Mouse (Mus musculus): Measurements from ENCODE around the gene Gm9745. TPM values are rescaled to one million over a fixed set of nuclear protein-coding genes. Genes with fewer than 3 reads are reported as not detected.
"Not testable (repeated sequence)": the region's sequence is repeated elsewhere in the genome, so short reads cannot be mapped to it uniquely, and the experiment has no call there.

Gene Gm9745
- not detected in 2 replicates for polyA plus RNA-seq (2016; fragmentation: Nextera tagmentation; extraction: Ambion mirVana)

- H3K36me3 ChIP-seq; H3K4me2 ChIP-seq (replicated peaks); H3K9ac ChIP-seq (replicated peaks); H3K27ac ChIP-seq (replicated peaks); H3K4me1 ChIP-seq; H3K27me3 ChIP-seq; ATAC-seq (ENCODE audit: low FRiP score, low read depth); H3K9me3 ChIP-seq; H3K4me3 ChIP-seq: not testable (repeated sequence)
Observed at GRCm38 (mm10) chr13:8948131-8948530, at the start of gene Gm9745. TSS of gene Gm9745 (minus strand) at chr13:8948231.

GRCm38 (mm10) chr13:8997221-8997620, 49.2 kb upstream of the Gm9745 start:
- H3K36me3 ChIP-seq; H3K4me2 ChIP-seq (replicated peaks); H3K4me3 ChIP-seq; H3K27me3 ChIP-seq; H3K9me3 ChIP-seq; H3K9ac ChIP-seq (replicated peaks); H3K27ac ChIP-seq (replicated peaks); ATAC-seq (ENCODE audit: low FRiP score, low read depth): not testable (repeated sequence)
- 85% methylated on average over 5 of the region's 5 CpGs for WGBS
- peaks cover 17% of the 10 kb centered on the region for H3K4me1 ChIP-seq

GRCm38 (mm10) chr13:8995990-8996786, 48.2 kb upstream of the Gm9745 start, which contains the start of gene Gtpbp4:
TSS of gene Gtpbp4 (minus strand) at chr13:8996083.
- peak within 1 kb of the TSS; percentile 76 for H3K9ac ChIP-seq (replicated peaks)
- no peaks in the 10 kb centered on the region for H3K27me3 ChIP-seq
- H3K9me3 ChIP-seq, result no peaks in the 10 kb centered on the region
- H3K4me1 ChIP-seq, result peaks cover 17% of the 10 kb centered on the region
- H3K4me2 ChIP-seq (replicated peaks), result peak within 1 kb of the TSS; percentile 88
- ATAC-seq (ENCODE audit: low FRiP score, low read depth), result peak; percentile 98
- under 1% methylated on average over 51 of the region's 51 CpGs for WGBS
- peaks cover 5% of the 10 kb centered on the region; the same call in 1 of the 2 replicates for H3K36me3 ChIP-seq
- peak within 1 kb of the TSS; percentile 77 for H3K4me3 ChIP-seq
- H3K27ac ChIP-seq (replicated peaks), result peak within 1 kb of the TSS; percentile 47; the same call in 1 of the 2 replicates

GRCm38 (mm10) chr13:8995159-8995989, 47.3 kb upstream of the Gm9745 start:
- Histone ChIP-seq H3K4me2 (replicated peaks) (peak overlapping the region; percentile 88), H3K9me3 (no peaks in the 10 kb centered on the region), H3K9ac (replicated peaks) (peak overlapping the region; percentile 76), H3K27ac (replicated peaks) (no peak overlapping the region), H3K4me3 (peak overlapping the region; percentile 77), H3K4me1 (peaks cover 17% of the 10 kb centered on the region), H3K36me3 (peaks cover 11% of the 10 kb centered on the region), H3K27me3 (no peaks in the 10 kb centered on the region)
- 4% methylated on average over 33 of the region's 33 CpGs for WGBS
- peak; percentile 83 for ATAC-seq (ENCODE audit: low FRiP score, low read depth)

- Histone ChIP-seq H3K36me3 (peaks cover 40% of the 10 kb centered on the region), H3K9me3 (no peaks in the 10 kb centered on the region), H3K27ac (replicated peaks) (no peak overlapping the region), H3K4me1 (peaks cover 17% of the 10 kb centered on the region), H3K27me3 (no peaks in the 10 kb centered on the region), H3K9ac (replicated peaks) (no peak overlapping the region), H3K4me3 (no peak overlapping the region), H3K4me2 (replicated peaks) (no peak overlapping the region)
- WGBS, result 91% methylated on average over 6 of the region's 6 CpGs
- no peak for ATAC-seq (ENCODE audit: low FRiP score, low read depth)
Observed at GRCm38 (mm10) chr13:8992231-8992630, 44.2 kb upstream of the Gm9745 start.

GRCm38 (mm10) chr13:8972972-8973371, 24.9 kb upstream of the Gm9745 start:
- H3K27ac ChIP-seq (replicated peaks), result no peak overlapping the region
- no peaks in the 10 kb centered on the region for H3K4me1 ChIP-seq
- no peaks in the 10 kb centered on the region for H3K9me3 ChIP-seq
- no peak overlapping the region for H3K9ac ChIP-seq (replicated peaks)
- WGBS, result 97% methylated on average over 3 of the region's 3 CpGs
- ATAC-seq (ENCODE audit: low FRiP score, low read depth), result no peak
- H3K27me3 ChIP-seq, result no peaks in the 10 kb centered on the region
- H3K4me3 ChIP-seq, result no peak overlapping the region
- peaks cover 85% of the 10 kb centered on the region for H3K36me3 ChIP-seq
- no peak overlapping the region for H3K4me2 ChIP-seq (replicated peaks)

- no peak overlapping the region for H3K4me3 ChIP-seq
- no peak for ATAC-seq (ENCODE audit: low FRiP score, low read depth)
- H3K4me1 ChIP-seq, result no peaks in the 10 kb centered on the region
- H3K4me2 ChIP-seq (replicated peaks), result no peak overlapping the region
- no peak overlapping the region for H3K9ac ChIP-seq (replicated peaks)
- no peaks in the 10 kb centered on the region for H3K9me3 ChIP-seq
- no peak overlapping the region for H3K27ac ChIP-seq (replicated peaks)
- peaks cover 83% of the 10 kb centered on the region for H3K36me3 ChIP-seq
- no peaks in the 10 kb centered on the region for H3K27me3 ChIP-seq
Observed at GRCm38 (mm10) chr13:8972369-8972768, 24.3 kb upstream of the Gm9745 start.

- H3K4me1 ChIP-seq, result no peaks in the 10 kb centered on the region
- no peaks in the 10 kb centered on the region for H3K27me3 ChIP-seq
- no peak overlapping the region for H3K27ac ChIP-seq (replicated peaks)
- H3K9me3 ChIP-seq, result no peaks in the 10 kb centered on the region
- ATAC-seq (ENCODE audit: low FRiP score, low read depth), result no peak
- WGBS, result 94% methylated on average over 8 of the region's 8 CpGs
- H3K9ac ChIP-seq (replicated peaks), result no peak overlapping the region
- no peak overlapping the region for H3K4me3 ChIP-seq
- peaks cover 44% of the 10 kb centered on the region for H3K36me3 ChIP-seq
- H3K4me2 ChIP-seq (replicated peaks), result no peak overlapping the region
Observed at GRCm38 (mm10) chr13:8967742-8968141, 19.7 kb upstream of the Gm9745 start.

GRCm38 (mm10) chr13:8965224-8965623, 17.2 kb upstream of the Gm9745 start:
- no peak for ATAC-seq (ENCODE audit: low FRiP score, low read depth)
- H3K9ac ChIP-seq (replicated peaks), result no peak overlapping the region
- no peaks in the 10 kb centered on the region for H3K4me1 ChIP-seq
- H3K27ac ChIP-seq (replicated peaks), result no peak overlapping the region
- peaks cover 29% of the 10 kb centered on the region for H3K36me3 ChIP-seq
- H3K9me3 ChIP-seq, result no peaks in the 10 kb centered on the region
- H3K27me3 ChIP-seq, result no peaks in the 10 kb centered on the region
- 98% methylated on average over 5 of the region's 5 CpGs for WGBS
- no peak overlapping the region for H3K4me2 ChIP-seq (replicated peaks)
- no peak overlapping the region for H3K4me3 ChIP-seq

- H3K9me3 ChIP-seq; H3K9ac ChIP-seq (replicated peaks); ATAC-seq (ENCODE audit: low FRiP score, low read depth); H3K4me2 ChIP-seq (replicated peaks); H3K27ac ChIP-seq (replicated peaks); H3K4me1 ChIP-seq; H3K27me3 ChIP-seq; H3K36me3 ChIP-seq; H3K4me3 ChIP-seq: not testable (repeated sequence)
- 35% methylated on average over 5 of the region's 5 CpGs for WGBS
Observed at GRCm38 (mm10) chr13:8962266-8962665, 14.2 kb upstream of the Gm9745 start.

GRCm38 (mm10) chr13:8961128-8961888, 13.3 kb upstream of the Gm9745 start:
- not testable (repeated sequence) for H3K27me3 ChIP-seq; H3K4me3 ChIP-seq; H3K4me2 ChIP-seq (replicated peaks); H3K36me3 ChIP-seq; H3K4me1 ChIP-seq; H3K9me3 ChIP-seq; H3K9ac ChIP-seq (replicated peaks); ATAC-seq (ENCODE audit: low FRiP score, low read depth); H3K27ac ChIP-seq (replicated peaks)
- 67% methylated on average over 3 of the region's 3 CpGs for WGBS

GRCm38 (mm10) chr13:8959554-8959953, 11.5 kb upstream of the Gm9745 start:
- H3K4me1 ChIP-seq; H3K9me3 ChIP-seq; H3K4me2 ChIP-seq (replicated peaks); H3K9ac ChIP-seq (replicated peaks); H3K27me3 ChIP-seq; ATAC-seq (ENCODE audit: low FRiP score, low read depth); H3K4me3 ChIP-seq; H3K27ac ChIP-seq (replicated peaks); H3K36me3 ChIP-seq: not testable (repeated sequence)
- 93% methylated on average over 5 of the region's 6 CpGs for WGBS
